Mouse (Mus musculus) hindbrain, embryonic 15.5 days (tissue): ENCODE data around the gene Pdlim3. TPM values are rescaled to one million over a fixed set of nuclear protein-coding genes. Genes with fewer than 3 reads are reported as not detected.
A peak's percentile ranks its signal among the peaks of the same experiment; 100 is the strongest.

ENCODE experiments used
- ATAC-seq: fragments of 200-750 bp; cut with Nextera tagmentation; 2 replicates; pipeline ENCODE4 v1.8.0; 2017; ENCODE audit warnings: low read depth, moderate number of reproducible peaks, moderate TSS enrichment; ENCODE audit not compliant: low FRiP score
- H3K27ac ChIP-seq: fragments of 300-500 bp; sonication (generic); replicated peaks from 2 replicates; pipeline ENCODE4 v1.5.1; 2015; ENCODE audit warnings: mild to moderate bottlenecking, inconsistent platforms
- H3K27me3 ChIP-seq: fragments of 300-500 bp; sonication (generic); 2 replicates; pipeline ENCODE4 v1.6.1; 2015; ENCODE audit warnings: control low read depth, inconsistent platforms
- H3K36me3 ChIP-seq: fragments of 300-500 bp; sonication (generic); 2 replicates; pipeline ENCODE4 v1.6.1; 2015; ENCODE audit warnings: control low read depth, inconsistent platforms
- H3K4me1 ChIP-seq: fragments of 300-500 bp; sonication (generic); replicated peaks from 2 replicates; pipeline ENCODE4 v1.6.1; 2015; ENCODE audit warnings: control low read depth, inconsistent platforms
- H3K4me2 ChIP-seq: fragments of 300-500 bp; sonication (generic); 2 replicates; pipeline ENCODE4 v1.6.1; 2015; ENCODE audit warnings: moderate library complexity, mild to moderate bottlenecking, inconsistent platforms
- H3K4me3 ChIP-seq: fragments of 300-500 bp; sonication (generic); 2 replicates; pipeline ENCODE4 v1.5.1; 2015; ENCODE audit warnings: mild to moderate bottlenecking, inconsistent platforms
- H3K9ac ChIP-seq: fragments of 300-500 bp; sonication (generic); 2 replicates; pipeline ENCODE4 v1.6.1; 2015; ENCODE audit warnings: inconsistent platforms
- H3K9me3 ChIP-seq: fragments of 300-500 bp; sonication (generic); 2 replicates; pipeline ENCODE4 v1.6.1; 2016; ENCODE audit warnings: control low read depth, inconsistent platforms
- WGBS: fragments of 180-500 bp; shearing (Covaris S2); methylation state at CpG from one replicate; pipeline ENCODE4 v1.1.7; 2015; 5-methylcytosine and 5-hydroxymethylcytosine counted together
- polyA plus RNA-seq: library from polyadenylated mRNA; unstranded; fragments of >200 nt; fragmentation: Nextera tagmentation; extraction: Ambion mirVana; gene quantifications from 2 replicates; pipeline ENCODE4 v1.2.1, GENCODE M21; 2015

Pdlim3 gene
- polyA plus RNA-seq, 1 experiment from 2014 or later, result 20.9 TPM

- no peaks in the 10 kb centered on the region for H3K9me3 ChIP-seq
- no peaks in the 10 kb centered on the region for H3K36me3 ChIP-seq
- H3K4me3 ChIP-seq, result no peak overlapping the region
- no peak overlapping the region for H3K4me2 ChIP-seq
- H3K9ac ChIP-seq, result no peak overlapping the region
- peaks cover 2% of the 10 kb centered on the region; the same call in 1 of the 2 replicates for H3K4me1 ChIP-seq
- 90% methylated on average over 11 of the region's 11 CpGs for WGBS
- H3K27me3 ChIP-seq, result no peaks in the 10 kb centered on the region
- no peak for ATAC-seq
- no peak overlapping the region for H3K27ac ChIP-seq
Measured at GRCm38 (mm10) chr8:45913707-45914106, 28.4 kb downstream of the Pdlim3 start.

DNA sequence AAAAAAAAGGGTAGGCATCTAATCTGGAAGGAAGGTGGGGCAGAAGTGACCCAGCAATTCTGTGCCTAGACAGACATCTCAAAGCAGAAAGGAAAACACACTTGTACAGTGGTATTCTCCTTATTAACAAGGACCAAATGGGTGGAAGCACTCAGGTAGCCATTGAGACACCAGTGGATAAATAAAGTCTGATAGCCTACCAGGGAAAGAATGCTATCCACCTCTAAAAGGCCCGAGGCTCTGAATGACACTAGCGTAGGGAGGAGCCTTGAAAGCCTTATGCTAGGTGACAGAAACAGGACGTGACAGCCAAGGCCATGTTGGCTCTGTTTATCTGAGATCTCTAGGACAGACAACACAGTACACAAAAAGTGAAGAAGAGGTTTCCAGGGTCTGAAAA lies 31.2 kb downstream of the Pdlim3 start:
- no peak overlapping the region for H3K4me2 ChIP-seq
- H3K27ac ChIP-seq, result no peak overlapping the region
- 87% methylated on average over 3 of the region's 3 CpGs for WGBS
- H3K27me3 ChIP-seq, result no peaks in the 10 kb centered on the region
- ATAC-seq, result no peak
- no peak overlapping the region for H3K4me3 ChIP-seq
- H3K4me1 ChIP-seq, result no peaks in the 10 kb centered on the region
- H3K9ac ChIP-seq, result no peak overlapping the region
- H3K9me3 ChIP-seq, result no peaks in the 10 kb centered on the region
- H3K36me3 ChIP-seq, result no peaks in the 10 kb centered on the region

- Histone ChIP-seq H3K4me1 (no peaks in the 10 kb centered on the region), H3K9ac (no peak overlapping the region), H3K4me2 (no peak overlapping the region), H3K27ac (no peak overlapping the region), H3K36me3 (no peaks in the 10 kb centered on the region), H3K4me3 (no peak overlapping the region), H3K9me3 (no peaks in the 10 kb centered on the region), H3K27me3 (no peaks in the 10 kb centered on the region)
- no peak for ATAC-seq
- 75% methylated on average over 20 of the region's 20 CpGs for WGBS
Measured at GRCm38 (mm10) chr8:45917040-45917679, 31.9 kb downstream of the Pdlim3 start.

- Histone ChIP-seq H3K4me2 (no peak overlapping the region), H3K4me1 (no peaks in the 10 kb centered on the region), H3K27ac (no peak overlapping the region), H3K4me3 (no peak overlapping the region), H3K36me3 (no peaks in the 10 kb centered on the region), H3K9me3 (no peaks in the 10 kb centered on the region), H3K27me3 (no peaks in the 10 kb centered on the region), H3K9ac (no peak overlapping the region)
- 88% methylated on average over 15 of the region's 15 CpGs for WGBS
- no peak for ATAC-seq
Measured at GRCm38 (mm10) chr8:45918891-45919290, 33.6 kb downstream of the Pdlim3 start.

GRCm38 (mm10) chr8:45920392-45920791 lies 35.1 kb downstream of the Pdlim3 start:
- Histone ChIP-seq H3K9me3 (no peaks in the 10 kb centered on the region), H3K4me1 (no peaks in the 10 kb centered on the region), H3K4me2 (no peak overlapping the region), H3K36me3 (no peaks in the 10 kb centered on the region), H3K4me3 (no peak overlapping the region), H3K27ac (no peak overlapping the region), H3K9ac (no peak overlapping the region), H3K27me3 (no peaks in the 10 kb centered on the region)
- ATAC-seq, result no peak
- WGBS, result 93% methylated on average over 7 of the region's 7 CpGs

- Histone ChIP-seq H3K27me3 (no peaks in the 10 kb centered on the region), H3K9me3 (no peaks in the 10 kb centered on the region), H3K4me1 (no peaks in the 10 kb centered on the region), H3K36me3 (no peaks in the 10 kb centered on the region), H3K4me3 (no peak overlapping the region), H3K4me2 (no peak overlapping the region), H3K9ac (no peak overlapping the region), H3K27ac (no peak overlapping the region)
- ATAC-seq, result no peak
- 95% methylated on average over 7 of the region's 7 CpGs for WGBS
Measured at GRCm38 (mm10) chr8:45922116-45922515, 36.9 kb downstream of the Pdlim3 start.

DNA sequence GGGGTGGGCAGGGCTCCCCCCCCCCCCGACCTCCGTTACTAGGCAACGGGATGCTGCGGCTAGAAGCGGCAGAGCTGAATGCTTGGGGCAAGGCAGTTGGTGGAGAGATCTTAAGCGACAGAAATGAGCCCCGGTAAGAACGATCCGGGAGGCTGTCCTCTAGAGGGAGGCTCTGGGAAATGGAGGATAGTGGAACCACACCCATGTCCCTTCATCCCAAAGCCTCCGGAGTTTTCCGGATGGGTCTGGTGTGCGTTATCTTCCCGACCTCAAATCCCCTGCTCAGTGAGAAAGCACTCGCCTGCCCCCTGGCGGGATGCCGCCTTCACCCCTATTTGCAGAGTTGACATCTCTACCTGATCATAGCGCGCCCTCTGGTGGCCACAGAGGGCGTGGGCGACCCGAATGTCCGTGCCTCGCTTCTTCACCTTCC lies 49.3 kb downstream of the Pdlim3 start, which contains the start of gene Ccdc110:
Ccdc110 (plus strand) TSS at position 38 of the 433 bp plus-strand sequence.
- Histone ChIP-seq H3K4me1 (no peaks in the 10 kb centered on the region; the same call in 1 of the 2 replicates), H3K4me3 (peak within 1 kb of the TSS; percentile 38), H3K4me2 (peak within 1 kb of the TSS; percentile 60), H3K36me3 (no peaks in the 10 kb centered on the region), H3K9me3 (no peaks in the 10 kb centered on the region), H3K27ac (no peak within 1 kb of the TSS), H3K9ac (peak within 1 kb of the TSS; percentile 16; the same call in 1 of the 2 replicates), H3K27me3 (no peaks in the 10 kb centered on the region)
- peak; percentile 92 for ATAC-seq
- 3% methylated on average over 23 of the region's 23 CpGs for WGBS

DNA sequence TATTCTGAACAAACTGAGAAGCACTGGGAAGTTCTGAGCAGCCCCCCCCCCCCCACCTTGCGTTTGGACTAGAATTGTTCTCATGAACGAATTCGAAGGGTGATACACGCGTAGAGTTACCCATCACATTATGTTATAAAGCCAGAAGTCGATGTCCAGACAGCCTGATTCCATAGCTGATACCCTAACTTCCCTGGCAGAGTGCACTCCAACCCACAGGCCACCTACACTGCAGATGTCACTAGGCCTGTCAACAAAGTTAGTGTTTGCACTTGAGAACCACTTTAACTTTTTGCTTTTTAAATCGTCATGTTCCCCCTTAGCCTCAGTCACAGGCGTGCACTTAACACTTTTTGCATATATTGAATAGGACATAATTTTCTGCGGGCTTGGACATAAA lies 51.7 kb downstream of the Pdlim3 start:
- Histone ChIP-seq H3K4me1 (no peaks in the 10 kb centered on the region; the same call in 1 of the 2 replicates), H3K4me3 (no peak overlapping the region), H3K27me3 (no peaks in the 10 kb centered on the region), H3K4me2 (no peak overlapping the region), H3K36me3 (no peaks in the 10 kb centered on the region), H3K9ac (no peak overlapping the region), H3K27ac (no peak overlapping the region), H3K9me3 (no peaks in the 10 kb centered on the region)
- no peak for ATAC-seq
- 91% methylated on average over 9 of the region's 9 CpGs for WGBS

- H3K9me3 ChIP-seq, result no peaks in the 10 kb centered on the region
- no peak for ATAC-seq
- no peak overlapping the region for H3K4me3 ChIP-seq
- H3K36me3 ChIP-seq, result no peaks in the 10 kb centered on the region
- no peaks in the 10 kb centered on the region for H3K27me3 ChIP-seq
- H3K4me1 ChIP-seq, result no peaks in the 10 kb centered on the region
- H3K4me2 ChIP-seq, result no peak overlapping the region
- 88% methylated on average over 4 of the region's 4 CpGs for WGBS
- H3K9ac ChIP-seq, result no peak overlapping the region
- no peak overlapping the region for H3K27ac ChIP-seq
Measured at GRCm38 (mm10) chr8:45946283-45946682, 61.0 kb downstream of the Pdlim3 start.

- H3K9ac ChIP-seq, result no peak overlapping the region
Measured at GRCm38 (mm10) chr8:45950622-45951021, 65.4 kb downstream of the Pdlim3 start.

More at GRCm38 (mm10) chr8:45950622-45951021, 65.4 kb downstream of the Pdlim3 start:
- no peak overlapping the region for H3K4me2 ChIP-seq
- no peak overlapping the region for H3K4me3 ChIP-seq
- H3K36me3 ChIP-seq, result no peaks in the 10 kb centered on the region
- no peak for ATAC-seq
- no peaks in the 10 kb centered on the region for H3K9me3 ChIP-seq
- WGBS, result 52% methylated on average over 2 of the region's 2 CpGs
- H3K4me1 ChIP-seq, result no peaks in the 10 kb centered on the region
- no peak overlapping the region for H3K27ac ChIP-seq
- H3K27me3 ChIP-seq, result no peaks in the 10 kb centered on the region
